Mouse (Mus musculus) heart, adult 2 months (tissue): ENCODE data around the gene Slc35a1. TPM values are rescaled to one million over a fixed set of nuclear protein-coding genes. Genes with fewer than 3 reads are reported as not detected.

Source experiments
- DNase-seq, 2 experiments: peaks; one replicate each; pipeline ENCODE4 v3.0.0; 2021
- H3K27ac ChIP-seq: fragments of 200-600 bp; 2 replicates; pipeline ENCODE4 v1.8.1; 2022
- H3K27me3 ChIP-seq: fragments of 200-500 bp; 2 replicates; pipeline ENCODE4 v1.6.1; 2012; ENCODE audit warnings: mild to moderate bottlenecking, low read length, inconsistent platforms, mixed read lengths; ENCODE audit not compliant: control insufficient read depth, insufficient read depth
- H3K36me3 ChIP-seq: fragments of 200-500 bp; 2 replicates; pipeline ENCODE4 v1.6.1; 2012; ENCODE audit warnings: low read length, inconsistent platforms; ENCODE audit not compliant: control insufficient read depth, insufficient read depth
- H3K4me1 ChIP-seq: fragments of 200-500 bp; 2 replicates; pipeline ENCODE4 v1.6.1; 2011; ENCODE audit warnings: low read length; ENCODE audit not compliant: control insufficient read depth, insufficient read depth
- H3K4me3 ChIP-seq: fragments of 200-600 bp; 2 replicates; pipeline ENCODE4 v1.8.1; 2022
- H3K79me2 ChIP-seq: fragments of 200-500 bp; replicated peaks from 2 replicates; pipeline ENCODE4 v1.6.1; 2012; ENCODE audit warnings: mild to moderate bottlenecking, inconsistent platforms, low read length, moderate library complexity, mixed read lengths; ENCODE audit not compliant: control insufficient read depth, insufficient read depth
- H3K9ac ChIP-seq: fragments of 200-500 bp; 2 replicates; pipeline ENCODE4 v1.6.1; 2012; ENCODE audit warnings: low read depth, mild to moderate bottlenecking, control low read depth, inconsistent platforms, low read length, mixed read lengths
- CTCF ChIP-seq: fragments of 200-600 bp; IDR thresholded peaks from 2 replicates; pipeline ENCODE4 v1.8.1; 2022; ENCODE audit warnings: antibody characterized with exemption, mild to moderate bottlenecking, moderate library complexity
- EP300 ChIP-seq: fragments of 200-500 bp; IDR thresholded peaks from 2 replicates; pipeline ENCODE4 v1.6.1; 2011; ENCODE audit warnings: low read depth, low read length, control low read depth; ENCODE audit not compliant: insufficient read depth
- POLR2A ChIP-seq: fragments of 200-500 bp; IDR thresholded peaks from 2 replicates; pipeline ENCODE4 v1.6.1; 2011; ENCODE audit warnings: mild to moderate bottlenecking, low read depth, low read length, control low read depth; ENCODE audit not compliant: insufficient read depth
- WGBS: fragments of 180-500 bp; shearing (Covaris S2); methylation state at CpG from one replicate; pipeline ENCODE4 v1.1.7; 2018; 5-methylcytosine and 5-hydroxymethylcytosine counted together
- intact Hi-C: fragments of 180-260 bp; cut with DNase I; formaldehyde crosslinking; loops from one replicate; pipeline ENCODE4 v1.15.1; 2025
- polyA plus RNA-seq: library from polyadenylated mRNA; depleted of rRNA; stranded (reverse); fragments of >200 nt; gene quantifications from 2 replicates; pipeline ENCODE4 v1.2.3, GENCODE M21; 2012
- total RNA-seq, 2 experiments: library from RNA; stranded (reverse); gene quantifications; 2 replicates each; pipeline ENCODE4 v1.2.3; 2021

The Slc35a1 gene
- total and polyA plus RNA-seq, 3 experiments = 9.0 to 14.0 (median 11.1) TPM

- TF ChIP-seq POLR2A (no peak), EP300 (no peak), CTCF (no peak)
- no peaks in the 10 kb centered on the region for H3K4me1 ChIP-seq
- no peak overlapping the region for H3K27ac ChIP-seq
- no peaks in the 10 kb centered on the region for H3K27me3 ChIP-seq
- no peak overlapping the region for H3K9ac ChIP-seq
- DNase-seq = no peak
- no peaks in the 10 kb centered on the region for H3K36me3 ChIP-seq
- no peaks in the 10 kb centered on the region for H3K79me2 ChIP-seq
- intact Hi-C loops = no loop called here
- H3K4me3 ChIP-seq = no peak overlapping the region
- WGBS = 57% methylated on average over 4 of the region's 4 CpGs
Measured at GRCm38 (mm10) chr4:34723186-34723585, 35.9 kb upstream of the Slc35a1 start.

- Histone ChIP-seq H3K27me3 (no peaks in the 10 kb centered on the region), H3K9ac (no peak overlapping the region), H3K4me1 (no peaks in the 10 kb centered on the region), H3K27ac (no peak overlapping the region), H3K79me2 (no peaks in the 10 kb centered on the region), H3K4me3 (no peak overlapping the region), H3K36me3 (no peaks in the 10 kb centered on the region)
- WGBS = 87% methylated on average over 7 of the region's 7 CpGs
- TF ChIP-seq EP300 (no peak), POLR2A (no peak), CTCF (no peak)
- no peak for DNase-seq
- intact Hi-C loops = no loop called here
Measured at GRCm38 (mm10) chr4:34720127-34720895, 33.1 kb upstream of the Slc35a1 start.

GRCm38 (mm10) chr4:34719421-34719820 is 32.2 kb upstream of the Slc35a1 start:
- H3K36me3 ChIP-seq = no peaks in the 10 kb centered on the region
- 95% methylated on average over 12 of the region's 12 CpGs for WGBS

GRCm38 (mm10) chr4:34715062-34715461 is 27.8 kb upstream of the Slc35a1 start:
- Histone ChIP-seq H3K9ac (no peak overlapping the region), H3K27me3 (no peaks in the 10 kb centered on the region), H3K4me3 (no peak overlapping the region), H3K27ac (no peak overlapping the region), H3K4me1 (no peaks in the 10 kb centered on the region), H3K36me3 (no peaks in the 10 kb centered on the region), H3K79me2 (no peaks in the 10 kb centered on the region)
- no peak for DNase-seq
- no peak for TF ChIP-seq POLR2A
- intact Hi-C loops = no loop called here
- WGBS = 90% methylated on average over 1 of the region's 1 CpGs

More at GRCm38 (mm10) chr4:34719421-34719820, 32.2 kb upstream of the Slc35a1 start:
- H3K4me3 ChIP-seq = no peak overlapping the region
- no peaks in the 10 kb centered on the region for H3K79me2 ChIP-seq
- H3K27me3 ChIP-seq = no peaks in the 10 kb centered on the region
- H3K4me1 ChIP-seq = no peaks in the 10 kb centered on the region
- no peak overlapping the region for H3K9ac ChIP-seq
- DNase-seq = no peak
- intact Hi-C loops = no loop called here
- H3K27ac ChIP-seq = no peak overlapping the region
- TF ChIP-seq POLR2A = no peak

- no peaks in the 10 kb centered on the region for H3K79me2 ChIP-seq
- 57% methylated on average over 3 of the region's 3 CpGs for WGBS
- no peak for DNase-seq
- intact Hi-C loops = no loop called here
- no peaks in the 10 kb centered on the region for H3K4me1 ChIP-seq
- no peak overlapping the region for H3K4me3 ChIP-seq
- H3K27ac ChIP-seq = no peak overlapping the region
- TF ChIP-seq EP300 = no peak
- TF ChIP-seq CTCF = no peak
- TF ChIP-seq POLR2A = no peak
- no peaks in the 10 kb centered on the region for H3K36me3 ChIP-seq
- H3K9ac ChIP-seq = no peak overlapping the region
- H3K27me3 ChIP-seq = no peaks in the 10 kb centered on the region; the same call in 1 of the 2 replicates
Measured at GRCm38 (mm10) chr4:34708127-34708526, 20.9 kb upstream of the Slc35a1 start.

- no peaks in the 10 kb centered on the region for H3K36me3 ChIP-seq
- no peak overlapping the region for H3K9ac ChIP-seq
- no peak overlapping the region for H3K4me3 ChIP-seq
- no peak for TF ChIP-seq CTCF
- no peak for TF ChIP-seq EP300
- TF ChIP-seq POLR2A = no peak
- no peak overlapping the region for H3K27ac ChIP-seq
- no peaks in the 10 kb centered on the region; the same call in 1 of the 2 replicates for H3K27me3 ChIP-seq
- no peaks in the 10 kb centered on the region for H3K79me2 ChIP-seq
- no peaks in the 10 kb centered on the region for H3K4me1 ChIP-seq
- DNase-seq = no peak
- intact Hi-C loops = no loop called here
- WGBS = 78% methylated on average over 3 of the region's 3 CpGs
Measured at GRCm38 (mm10) chr4:34707248-34707647, 20.0 kb upstream of the Slc35a1 start.
